Mouse (Mus musculus) C2C12 (cell line): Measurements from ENCODE around the gene Runx1. TPM values are rescaled to one million over a fixed set of nuclear protein-coding genes. Genes with fewer than 3 reads are reported as not detected.

Experiments used
- H3K27me3 ChIP-seq: one replicate; pipeline ENCODE4 v1.6.1; 2011; ENCODE audit not compliant: control insufficient read depth, insufficient read depth, insufficient read length
- H3K36me3 ChIP-seq: one replicate; pipeline ENCODE4 v1.6.1; 2011; ENCODE audit not compliant: control insufficient read depth, insufficient read depth
- H3K4me3 ChIP-seq: one replicate; pipeline ENCODE4 v1.5.1; 2011; ENCODE audit warnings: mild to moderate bottlenecking, control low read depth; ENCODE audit not compliant: poor library complexity, insufficient read depth, severe bottlenecking
- H3K79me2 ChIP-seq: one replicate; pipeline ENCODE4 v1.6.1; 2011; ENCODE audit not compliant: control insufficient read depth, insufficient read depth
- H3K79me3 ChIP-seq: one replicate; pipeline ENCODE4 v1.6.1; 2011; ENCODE audit warnings: low read depth, control low read depth
- H3ac ChIP-seq: one replicate; pipeline ENCODE3; 2011; ENCODE audit warnings: low read depth; ENCODE audit not compliant: control insufficient read depth, insufficient read length
- CEBPB ChIP-seq: IDR thresholded peaks from one replicate; pipeline ENCODE4 v1.6.1; 2011; ENCODE audit warnings: low read depth, mild to moderate bottlenecking, control low read depth, moderate library complexity
- CTCF ChIP-seq: IDR thresholded peaks from one replicate; pipeline ENCODE4 v1.5.1; 2011; ENCODE audit not compliant: control insufficient read depth, insufficient read depth, insufficient read length
- FOSL1 ChIP-seq: IDR thresholded peaks from one replicate; pipeline ENCODE4 v1.8.0; 2011; ENCODE audit warnings: mild to moderate bottlenecking, low read length; ENCODE audit not compliant: poor library complexity, insufficient read depth, severe bottlenecking
- MAX ChIP-seq: IDR thresholded peaks from one replicate; pipeline ENCODE4 v1.6.1; 2011; ENCODE audit warnings: mild to moderate bottlenecking, control low read depth
- MYOD1 ChIP-seq: IDR thresholded peaks from one replicate; pipeline ENCODE4 v1.6.1; 2011; ENCODE audit warnings: low read depth; ENCODE audit not compliant: control insufficient read depth, insufficient read length
- MYOG ChIP-seq: IDR thresholded peaks from one replicate; pipeline ENCODE4 v1.6.1; 2011; ENCODE audit not compliant: control insufficient read depth, insufficient read length; ENCODE audit errors: extremely low read depth
- USF1 ChIP-seq: IDR thresholded peaks from one replicate; pipeline ENCODE4 v1.6.1; 2011; ENCODE audit warnings: low read depth, mild to moderate bottlenecking, control low read depth, moderate library complexity
- polyA plus RNA-seq: library from polyadenylated mRNA; unstranded; fragments of >200 nt; fragmentation: generic; extraction: Trizol; gene quantifications from one replicate; pipeline ENCODE4 v1.2.1, GENCODE M21; 2012; ENCODE audit warnings: missing spikeins

The Runx1 gene
- polyA plus RNA-seq, 1 experiment = 28.8 TPM

DNA sequence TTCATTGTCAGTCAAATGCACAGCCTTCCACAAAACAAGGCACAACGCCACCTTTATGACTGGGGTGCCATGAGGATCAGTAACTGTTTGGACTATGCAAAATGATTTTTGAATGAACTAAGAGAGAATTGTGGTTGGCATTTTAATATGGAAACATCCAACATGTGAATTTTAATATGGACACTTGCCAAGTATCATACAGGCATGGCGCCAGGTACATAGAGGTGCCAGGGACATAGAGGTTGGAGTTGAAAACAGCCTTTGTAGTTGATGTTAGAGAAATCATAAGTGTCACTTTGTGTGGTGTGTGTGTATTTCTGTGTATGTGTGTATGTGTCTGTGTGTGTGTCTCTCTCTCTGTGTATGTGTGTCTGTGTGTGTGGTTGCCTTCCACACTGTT lies 5.4 kb upstream of the Runx1 start:
- H3K79me2 ChIP-seq = no peaks in the 10 kb centered on the region
- no peak overlapping the region for H3ac ChIP-seq
- H3K36me3 ChIP-seq = no peaks in the 10 kb centered on the region
- no peaks in the 10 kb centered on the region for H3K79me3 ChIP-seq
- H3K4me3 ChIP-seq = no peak overlapping the region
- no peak for TF ChIP-seq MYOG
- no peak for TF ChIP-seq USF1
- no peak for TF ChIP-seq CEBPB
- TF ChIP-seq MYOD1 = no peak
- no peak for TF ChIP-seq FOSL1
- no peaks in the 10 kb centered on the region for H3K27me3 ChIP-seq

GRCm38 (mm10) chr16:92830479-92830878 lies 4.5 kb upstream of the Runx1 start:
- Histone ChIP-seq H3K79me3 (no peaks in the 10 kb centered on the region), H3K4me3 (no peak overlapping the region), H3K79me2 (peaks cover 2% of the 10 kb centered on the region), H3K36me3 (no peaks in the 10 kb centered on the region), H3K27me3 (no peaks in the 10 kb centered on the region), H3ac (no peak overlapping the region)
- TF ChIP-seq CEBPB = no peak
- no peak for TF ChIP-seq MYOD1
- TF ChIP-seq FOSL1 = no peak
- no peak for TF ChIP-seq MYOG
- no peak for TF ChIP-seq MAX
- no peak for TF ChIP-seq CTCF
- no peak for TF ChIP-seq USF1

DNA sequence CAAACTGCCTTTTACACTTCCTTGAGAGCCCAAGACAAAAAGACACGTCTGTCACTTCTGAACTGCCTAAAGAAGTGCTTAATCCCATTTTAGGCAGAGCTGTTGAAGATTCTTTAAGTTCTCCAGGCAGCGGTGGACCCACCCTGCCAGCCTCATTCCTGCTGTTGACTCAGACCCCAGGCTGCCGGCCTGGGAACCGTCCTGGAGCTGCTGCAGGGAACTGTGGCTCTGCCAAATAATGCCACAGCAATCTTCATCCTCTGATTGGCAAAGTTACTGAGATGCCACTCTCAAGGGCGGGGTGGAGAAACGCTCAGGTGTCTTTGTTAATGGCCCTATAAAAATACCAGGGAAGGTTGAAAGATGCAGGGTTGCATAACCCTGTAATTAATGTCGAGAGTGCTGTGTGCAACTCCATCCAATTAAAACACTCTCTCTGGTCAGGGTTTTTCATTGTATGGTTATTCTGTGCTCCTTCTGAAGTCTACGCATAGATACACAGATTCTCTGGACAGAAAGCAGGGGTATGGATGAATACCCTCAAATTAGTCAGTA lies 2.4 kb upstream of the Runx1 start:
- no peaks in the 10 kb centered on the region for H3K36me3 ChIP-seq
- H3K79me2 ChIP-seq = peaks cover 23% of the 10 kb centered on the region
- peaks cover 16% of the 10 kb centered on the region for H3K79me3 ChIP-seq
- no peak overlapping the region for H3K4me3 ChIP-seq
- H3K27me3 ChIP-seq = no peaks in the 10 kb centered on the region
- H3ac ChIP-seq = no peak overlapping the region
- TF ChIP-seq MYOD1 (peak; percentile 23), CTCF (no peak), CEBPB (peak; percentile 76)

GRCm38 (mm10) chr16:92827663-92828307 lies 1.8 kb upstream of the Runx1 start:
- Histone ChIP-seq H3K36me3 (peaks cover under 1% of the 10 kb centered on the region), H3K27me3 (no peaks in the 10 kb centered on the region), H3ac (peak overlapping the region; percentile 2), H3K79me3 (peaks cover 20% of the 10 kb centered on the region), H3K79me2 (peaks cover 29% of the 10 kb centered on the region), H3K4me3 (no peak overlapping the region)
- TF ChIP-seq MYOG = no peak
- peak; percentile 80 for TF ChIP-seq FOSL1
- peak; percentile 57 for TF ChIP-seq CTCF
- no peak for TF ChIP-seq USF1
- TF ChIP-seq MYOD1 = peak; percentile 90
- no peak for TF ChIP-seq CEBPB
- TF ChIP-seq MAX = no peak

DNA sequence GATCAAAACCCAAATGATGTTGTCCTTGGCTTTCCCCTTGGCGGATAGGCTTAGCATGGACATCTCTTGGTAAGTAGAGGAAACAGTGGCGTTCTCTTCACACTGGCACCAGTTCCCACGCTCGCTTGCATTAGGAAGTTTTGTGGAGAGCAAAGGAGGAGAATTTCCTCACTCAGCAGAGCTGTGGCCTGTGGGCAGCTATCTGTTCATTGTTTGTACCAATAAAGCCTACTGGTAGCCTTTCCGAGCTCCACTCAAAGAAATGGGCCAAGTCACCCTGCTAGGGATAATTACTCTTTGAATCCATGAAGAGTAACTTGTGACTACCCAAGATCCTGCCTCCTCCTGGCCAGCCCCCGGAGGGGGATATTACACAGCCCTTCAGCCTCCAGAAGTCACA lies 734 bp upstream of the Runx1 start:
- Histone ChIP-seq H3K4me3 (no peak overlapping the region), H3ac (no peak overlapping the region), H3K79me2 (peaks cover 40% of the 10 kb centered on the region), H3K79me3 (peaks cover 31% of the 10 kb centered on the region), H3K27me3 (no peaks in the 10 kb centered on the region), H3K36me3 (peaks cover 11% of the 10 kb centered on the region)
- no peak for TF ChIP-seq FOSL1
- peak; percentile 29 for TF ChIP-seq USF1

DNA sequence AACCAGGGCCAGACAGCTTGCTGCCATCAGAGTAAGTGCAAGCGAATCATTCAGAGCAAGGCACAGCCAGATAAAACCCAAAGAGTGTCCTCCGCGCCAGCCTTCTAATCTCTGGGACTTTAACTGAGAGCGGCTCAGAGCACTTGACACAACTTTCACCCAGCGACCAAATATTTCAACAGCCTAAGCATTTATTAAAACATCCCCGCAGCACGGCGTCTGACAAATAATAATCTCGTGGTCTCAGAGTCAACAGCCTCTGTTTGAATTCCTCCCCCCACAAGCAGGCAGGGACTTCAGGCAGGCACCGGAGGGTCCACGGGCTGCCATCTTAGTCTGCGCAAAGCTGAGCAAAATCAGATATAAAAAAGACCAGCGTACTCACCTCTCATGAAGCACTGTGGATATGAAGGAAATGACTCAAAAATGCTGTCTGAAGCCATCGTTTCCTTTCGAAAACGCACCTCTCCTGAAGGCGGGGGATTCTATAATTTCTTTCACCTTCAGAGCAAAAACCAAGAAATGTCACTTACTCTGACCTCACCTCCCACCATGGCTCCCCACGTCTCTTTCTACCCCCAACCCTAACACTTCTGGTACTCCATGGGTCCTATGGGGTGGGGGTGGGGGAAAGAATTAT lies 625 bp downstream of the Runx1 start:
- peaks cover 23% of the 10 kb centered on the region for H3K36me3 ChIP-seq
- H3K4me3 ChIP-seq = peak overlapping the region; percentile 71
- peaks cover 44% of the 10 kb centered on the region for H3K79me3 ChIP-seq
- peak overlapping the region; percentile 78 for H3ac ChIP-seq
- TF ChIP-seq MYOG (no peak), USF1 (no peak), FOSL1 (no peak), CEBPB (no peak), MYOD1 (no peak), MAX (no peak), CTCF (no peak)
- peaks cover 53% of the 10 kb centered on the region for H3K79me2 ChIP-seq
- no peaks in the 10 kb centered on the region for H3K27me3 ChIP-seq
